Mouse (Mus musculus): ENCODE measurements around the gene Prss57.

GRCm38 (mm10) chr10:79836918-79837317, 46.2 kb upstream of the Prss57 start:
- TF ChIP-seq CTCF (IDR thresholded peaks at IDR 0.05) (peak; percentile 52), EP300 (IDR thresholded peaks at IDR 0.05) (no peak)

All from lung, postnatal 0 days (tissue).